Mouse (Mus musculus) hindbrain, embryonic 13.5 days (tissue): ENCODE results near the gene Tmem121. TPM values are rescaled to one million over a fixed set of nuclear protein-coding genes. Genes with fewer than 3 reads are reported as not detected.
A peak's percentile ranks its signal among the peaks of the same experiment; 100 is the strongest.

Source experiments
- ATAC-seq: fragments of 200-750 bp; cut with Nextera tagmentation; 2 replicates; pipeline ENCODE4 v1.8.0; 2017; ENCODE audit warnings: moderate TSS enrichment; ENCODE audit not compliant: low FRiP score
- H3K27ac ChIP-seq: fragments of 300-500 bp; sonication (generic); 2 replicates; pipeline ENCODE4 v1.5.1; 2015; ENCODE audit warnings: inconsistent platforms, mild to moderate bottlenecking, moderate library complexity
- H3K27me3 ChIP-seq: fragments of 300-500 bp; sonication (generic); 2 replicates; pipeline ENCODE4 v1.6.1; 2015; ENCODE audit warnings: mild to moderate bottlenecking, inconsistent platforms
- H3K36me3 ChIP-seq: fragments of 300-500 bp; sonication (generic); 2 replicates; pipeline ENCODE4 v1.6.1; 2015; ENCODE audit warnings: mild to moderate bottlenecking, inconsistent platforms
- H3K4me1 ChIP-seq: fragments of 300-500 bp; sonication (generic); replicated peaks from 2 replicates; pipeline ENCODE4 v1.6.1; 2015; ENCODE audit warnings: inconsistent platforms
- H3K4me2 ChIP-seq: fragments of 300-500 bp; sonication (generic); 2 replicates; pipeline ENCODE4 v1.6.1; 2015; ENCODE audit warnings: inconsistent platforms, mild to moderate bottlenecking, moderate library complexity
- H3K4me3 ChIP-seq: fragments of 300-500 bp; sonication (generic); 2 replicates; pipeline ENCODE4 v1.5.1; 2015; ENCODE audit warnings: mild to moderate bottlenecking, inconsistent platforms
- H3K9ac ChIP-seq: fragments of 300-500 bp; sonication (generic); 2 replicates; pipeline ENCODE4 v1.6.1; 2015; ENCODE audit warnings: mild to moderate bottlenecking, inconsistent platforms
- H3K9me3 ChIP-seq: fragments of 300-500 bp; sonication (generic); 2 replicates; pipeline ENCODE4 v1.6.1; 2016; ENCODE audit warnings: inconsistent platforms
- WGBS: fragments of 180-500 bp; shearing (Covaris S2); methylation state at CpG from one replicate; pipeline ENCODE4 v1.1.7; 2015; 5-methylcytosine and 5-hydroxymethylcytosine counted together
- polyA plus RNA-seq: library from polyadenylated mRNA; unstranded; fragments of >200 nt; fragmentation: Nextera tagmentation; extraction: Ambion mirVana; gene quantifications from 2 replicates; pipeline ENCODE4 v1.2.1, GENCODE M21; 2015

Tmem121 gene
- polyA plus RNA-seq, 1 experiment from 2014 or later, result 34.9 TPM

DNA sequence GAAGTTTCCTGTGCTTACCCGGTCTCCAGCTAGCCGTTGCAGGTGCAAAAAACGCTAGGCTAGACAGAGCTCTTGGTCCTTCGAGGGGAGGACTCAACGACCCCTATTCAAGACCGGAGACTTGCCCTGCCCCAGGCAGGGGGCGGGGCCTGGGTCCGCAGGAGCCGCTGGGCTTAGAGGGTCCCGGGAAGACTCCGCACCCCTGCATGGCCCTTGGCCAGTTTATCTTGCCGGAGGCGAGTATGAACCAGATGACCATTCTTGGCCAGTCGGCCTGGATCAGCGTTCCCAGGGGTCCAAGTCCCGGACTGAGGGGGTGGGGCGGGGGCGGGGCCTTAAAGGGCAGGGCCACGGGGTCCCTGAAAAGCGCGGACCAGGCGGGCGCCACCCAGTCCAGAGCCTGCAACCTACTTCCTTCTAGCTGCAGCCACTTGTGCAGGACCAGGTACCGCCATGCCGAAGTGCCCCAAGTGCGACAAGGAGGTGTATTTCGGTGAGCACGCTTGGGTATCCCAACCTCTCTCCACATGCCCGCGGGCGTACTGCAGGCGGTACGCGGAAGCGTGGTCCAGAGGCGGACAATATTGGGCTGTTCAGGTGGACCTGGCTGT is 34.0 kb upstream of the Tmem121 start:
- Histone ChIP-seq H3K36me3 (no peaks in the 10 kb centered on the region), H3K27ac (no peak overlapping the region), H3K9ac (peak overlapping the region; percentile 56), H3K4me3 (peak overlapping the region; percentile 35), H3K4me2 (peak overlapping the region; percentile 61), H3K9me3 (no peaks in the 10 kb centered on the region), H3K4me1 (peaks cover 47% of the 10 kb centered on the region), H3K27me3 (peaks cover 53% of the 10 kb centered on the region)
- WGBS, result 1% methylated on average over 36 of the region's 36 CpGs
- no peak for ATAC-seq

GRCm38 (mm10) chr12:113152272-113152661 is 33.5 kb upstream of the Tmem121 start:
- Histone ChIP-seq H3K4me1 (peaks cover 48% of the 10 kb centered on the region), H3K9me3 (no peaks in the 10 kb centered on the region), H3K9ac (peak overlapping the region; percentile 56; the same call in 1 of the 2 replicates), H3K4me2 (peak overlapping the region; percentile 61), H3K27me3 (peaks cover 53% of the 10 kb centered on the region), H3K27ac (no peak overlapping the region), H3K36me3 (no peaks in the 10 kb centered on the region), H3K4me3 (peak overlapping the region; percentile 35)
- no peak for ATAC-seq
- WGBS, result 26% methylated on average over 19 of the region's 19 CpGs

DNA sequence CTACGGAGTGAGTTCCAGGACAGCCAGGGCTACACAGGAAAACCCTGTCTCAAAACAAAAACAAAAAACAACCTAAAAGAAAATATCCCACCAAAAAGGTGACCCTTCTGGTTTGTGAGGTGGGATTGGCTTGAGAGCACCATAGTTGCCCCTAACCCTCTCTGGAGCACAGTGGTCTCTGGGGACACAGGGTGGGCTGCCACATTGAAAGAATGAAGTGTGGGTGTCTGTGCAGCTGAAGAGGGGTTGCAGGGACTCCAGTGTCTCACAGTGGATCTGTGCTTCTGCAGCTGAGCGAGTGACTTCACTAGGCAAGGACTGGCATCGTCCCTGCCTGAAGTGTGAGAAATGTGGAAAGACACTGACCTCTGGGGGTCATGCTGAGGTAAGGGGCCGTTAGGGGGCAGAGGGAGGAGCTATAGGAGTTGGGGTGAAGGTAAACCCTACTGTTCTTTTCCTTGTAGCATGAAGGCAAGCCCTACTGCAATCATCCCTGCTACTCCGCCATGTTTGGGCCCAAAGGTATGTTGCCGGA is 32.7 kb upstream of the Tmem121 start:
- H3K9ac ChIP-seq, result no peak overlapping the region
- H3K9me3 ChIP-seq, result no peaks in the 10 kb centered on the region
- H3K4me1 ChIP-seq, result peaks cover 42% of the 10 kb centered on the region
- no peak for ATAC-seq
- no peak overlapping the region for H3K27ac ChIP-seq
- WGBS, result 81% methylated on average over 6 of the region's 6 CpGs
- no peak overlapping the region for H3K4me2 ChIP-seq
- no peak overlapping the region for H3K4me3 ChIP-seq
- H3K27me3 ChIP-seq, result peaks cover 53% of the 10 kb centered on the region
- no peaks in the 10 kb centered on the region for H3K36me3 ChIP-seq

DNA sequence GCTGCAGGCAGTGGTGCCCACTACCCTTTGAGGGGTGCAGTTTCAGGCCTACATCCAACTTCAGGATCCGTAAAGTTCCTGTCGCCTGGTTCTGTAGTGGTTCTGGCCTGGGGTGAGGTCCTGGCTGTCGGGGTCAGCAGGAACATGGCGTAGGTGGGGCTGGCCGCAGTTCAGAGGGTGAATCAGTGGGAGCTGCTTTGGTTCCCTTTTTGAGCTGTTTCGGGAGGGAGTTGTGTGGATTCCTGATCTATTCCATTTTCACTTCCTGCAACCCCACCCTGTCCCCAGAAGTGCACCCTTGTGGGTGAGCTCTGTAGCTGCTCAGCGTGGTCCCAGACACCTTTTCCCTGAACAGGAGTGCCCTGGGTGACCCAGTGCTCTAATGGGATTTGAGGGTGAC is 31.8 kb upstream of the Tmem121 start:
- WGBS, result 94% methylated on average over 7 of the region's 7 CpGs

DNA sequence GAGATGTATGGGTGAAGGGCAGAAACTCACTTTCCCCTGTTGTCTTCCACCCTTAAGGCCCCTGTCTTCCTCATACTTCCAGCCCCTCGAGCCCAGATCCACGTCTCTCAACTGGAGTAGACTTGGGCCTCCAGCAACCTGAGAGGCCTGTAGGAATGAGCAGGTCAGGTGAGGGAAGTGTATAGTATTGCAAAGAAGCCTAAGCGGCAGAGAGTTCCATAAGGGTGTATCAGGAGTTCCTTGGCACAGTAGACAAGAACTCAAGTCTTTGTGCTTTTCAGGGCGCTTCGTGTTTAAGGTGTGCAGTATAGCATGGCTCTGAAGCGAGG is 31.0 kb upstream of the Tmem121 start:
- Histone ChIP-seq H3K27me3 (peaks cover 47% of the 10 kb centered on the region), H3K36me3 (no peaks in the 10 kb centered on the region), H3K4me1 (peaks cover 33% of the 10 kb centered on the region), H3K9me3 (no peaks in the 10 kb centered on the region), H3K27ac (0 out of 2 replicates have a peak overlapping the region, but pooled peaks have one; percentile 56), H3K4me3 (peak overlapping the region; percentile 38; the same call in 1 of the 2 replicates), H3K4me2 (peak overlapping the region; percentile 62), H3K9ac (peak overlapping the region; percentile 69)
- 86% methylated on average over 6 of the region's 6 CpGs for WGBS
- no peak for ATAC-seq

More for the DNA sequence above, 31.8 kb upstream of the Tmem121 start:
- no peak overlapping the region for H3K9ac ChIP-seq
- H3K4me2 ChIP-seq, result no peak overlapping the region
- H3K27ac ChIP-seq, result no peak overlapping the region
- H3K9me3 ChIP-seq, result no peaks in the 10 kb centered on the region
- peaks cover 35% of the 10 kb centered on the region for H3K4me1 ChIP-seq
- no peaks in the 10 kb centered on the region for H3K36me3 ChIP-seq
- ATAC-seq, result no peak
- no peak overlapping the region for H3K4me3 ChIP-seq
- H3K27me3 ChIP-seq, result peaks cover 47% of the 10 kb centered on the region

DNA sequence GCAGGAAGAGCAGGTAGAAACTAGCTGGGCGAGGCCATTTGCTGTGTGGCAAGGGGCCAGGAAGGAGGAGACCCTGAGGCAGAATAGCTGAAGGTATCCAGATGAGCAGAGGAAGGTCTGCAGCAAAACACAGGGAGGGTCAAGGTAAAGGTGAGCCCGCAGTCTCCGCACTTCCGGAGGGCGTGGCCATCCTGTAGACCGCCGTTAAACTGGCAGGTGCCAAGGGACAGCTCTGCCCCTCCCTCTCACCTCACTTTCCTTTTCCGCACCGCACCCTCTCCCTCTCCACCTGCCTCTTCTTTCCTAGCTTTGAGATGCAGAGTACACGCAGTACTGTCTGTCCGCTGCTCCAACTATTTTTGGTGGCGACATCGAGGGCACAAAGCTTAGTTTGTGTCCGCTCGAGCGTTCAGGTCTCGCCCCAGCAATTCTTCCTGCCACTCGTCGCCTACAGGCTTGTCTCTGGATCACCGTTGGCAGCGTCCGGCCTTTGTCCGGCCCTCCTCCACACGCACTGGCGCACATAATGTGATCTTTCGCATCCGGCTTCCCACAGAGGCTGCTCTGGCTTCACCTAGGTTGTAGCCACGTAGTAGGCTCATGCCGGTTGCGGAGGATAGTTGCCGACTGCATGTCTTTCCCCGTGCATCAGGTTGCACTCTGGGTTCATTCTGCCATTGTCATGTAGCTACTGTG is 30.5 kb upstream of the Tmem121 start:
- 4% methylated on average over 32 of the region's 32 CpGs for WGBS
- no peaks in the 10 kb centered on the region for H3K9me3 ChIP-seq
- H3K4me2 ChIP-seq, result peak overlapping the region; percentile 62
- peak overlapping the region; percentile 56 for H3K27ac ChIP-seq
- H3K4me3 ChIP-seq, result peak overlapping the region; percentile 38
- peaks cover 33% of the 10 kb centered on the region for H3K4me1 ChIP-seq
- H3K36me3 ChIP-seq, result no peaks in the 10 kb centered on the region
- peaks cover 42% of the 10 kb centered on the region for H3K27me3 ChIP-seq
- peak overlapping the region; percentile 69 for H3K9ac ChIP-seq
- peak; percentile 9; the same call in 1 of the 2 replicates for ATAC-seq

DNA sequence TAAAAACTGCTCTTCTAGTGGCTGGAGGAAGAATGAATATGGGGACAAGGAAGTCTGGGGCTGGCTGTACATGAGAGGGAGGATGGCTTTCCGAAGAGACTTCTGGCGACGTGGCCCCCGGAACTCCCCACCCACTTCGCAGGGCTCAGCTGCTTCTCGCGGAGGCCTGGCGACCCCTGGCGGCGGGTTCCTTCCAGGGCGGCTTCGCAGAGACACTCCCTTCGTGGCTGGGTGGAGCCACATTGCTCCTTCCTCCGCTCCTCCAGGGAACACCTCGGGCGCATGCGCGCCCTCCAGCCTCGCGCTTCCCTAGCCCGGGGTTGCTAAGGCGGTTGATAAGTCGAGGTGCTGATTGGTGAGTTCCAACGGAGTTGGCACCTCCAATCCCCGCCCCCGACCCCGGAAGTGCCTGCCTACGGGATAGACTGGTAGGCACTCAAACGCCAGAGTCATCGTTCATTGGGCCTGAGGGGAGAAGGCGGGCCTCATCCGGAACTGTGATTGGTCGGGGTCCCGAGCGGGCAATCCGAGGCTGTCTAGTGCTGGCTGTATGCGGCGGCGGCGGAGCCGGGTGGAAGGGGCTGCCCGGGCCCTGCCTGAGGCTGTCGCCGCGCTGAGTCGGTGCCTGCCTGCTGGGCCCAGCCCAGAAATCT is 29.7 kb upstream of the Tmem121 start, which contains the start of gene Tedc1:
Tedc1 (plus strand) TSS at position 535 of the 653 bp plus-strand sequence.
- Histone ChIP-seq H3K36me3 (no peaks in the 10 kb centered on the region), H3K4me1 (peaks cover 33% of the 10 kb centered on the region), H3K27ac (peak within 1 kb of the TSS; percentile 56), H3K27me3 (peaks cover 35% of the 10 kb centered on the region), H3K4me3 (peak within 1 kb of the TSS; percentile 62), H3K9me3 (no peaks in the 10 kb centered on the region), H3K9ac (peak within 1 kb of the TSS; percentile 70), H3K4me2 (peak within 1 kb of the TSS; percentile 93)
- under 1% methylated on average over 46 of the region's 46 CpGs for WGBS
- peak; percentile 96 for ATAC-seq

GRCm38 (mm10) chr12:113156540-113156929 is 29.2 kb upstream of the Tmem121 start:
- no peaks in the 10 kb centered on the region for H3K9me3 ChIP-seq
- H3K36me3 ChIP-seq, result 0 out of 2 replicates have a peak, but pooled peaks cover 4% of the 10 kb centered on the region
- peak overlapping the region; percentile 37; the same call in 1 of the 2 replicates for H3K27ac ChIP-seq
- peak overlapping the region; percentile 93 for H3K4me2 ChIP-seq
- H3K27me3 ChIP-seq, result peaks cover 29% of the 10 kb centered on the region
- no peak for ATAC-seq
- H3K4me1 ChIP-seq, result peaks cover 31% of the 10 kb centered on the region
- under 1% methylated on average over 23 of the region's 23 CpGs for WGBS
- peak overlapping the region; percentile 70 for H3K9ac ChIP-seq
- H3K4me3 ChIP-seq, result peak overlapping the region; percentile 62

DNA sequence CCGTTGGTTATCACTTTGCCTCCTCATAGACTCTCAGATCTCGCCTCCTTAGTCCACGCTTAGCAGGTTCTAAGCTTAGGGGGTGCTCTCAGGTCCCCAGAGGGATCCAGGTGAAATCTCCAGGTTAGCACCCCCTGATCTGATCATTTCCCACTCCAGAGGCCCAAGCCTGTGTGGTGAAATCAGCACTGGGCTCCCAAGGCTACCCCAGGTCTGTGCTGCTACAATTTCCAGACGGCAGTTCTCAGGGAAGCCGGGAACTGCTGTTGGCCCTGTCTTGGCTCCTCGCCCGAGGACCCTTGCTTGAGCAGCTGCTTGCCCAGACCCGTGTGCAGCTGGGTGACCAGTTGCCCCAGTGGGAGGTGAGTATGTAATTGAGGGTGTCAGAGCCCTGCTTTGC is 28.7 kb upstream of the Tmem121 start:
- peak overlapping the region; percentile 93 for H3K4me2 ChIP-seq
- no peak overlapping the region for H3K27ac ChIP-seq
- ATAC-seq, result no peak

GRCm38 (mm10) chr12:113157521-113157920 is 28.2 kb upstream of the Tmem121 start:
- Histone ChIP-seq H3K4me2 (peak overlapping the region; percentile 93; the same call in 1 of the 2 replicates), H3K9ac (peak overlapping the region; percentile 24; the same call in 1 of the 2 replicates), H3K9me3 (no peaks in the 10 kb centered on the region), H3K36me3 (0 out of 2 replicates have a peak, but pooled peaks cover 6% of the 10 kb centered on the region), H3K4me3 (no peak overlapping the region), H3K4me1 (peaks cover 23% of the 10 kb centered on the region), H3K27me3 (peaks cover 19% of the 10 kb centered on the region), H3K27ac (no peak overlapping the region)
- ATAC-seq, result no peak
- 93% methylated on average over 8 of the region's 8 CpGs for WGBS

More for the DNA sequence above, 28.7 kb upstream of the Tmem121 start:
- peak overlapping the region; percentile 70 for H3K9ac ChIP-seq
- H3K36me3 ChIP-seq, result 0 out of 2 replicates have a peak, but pooled peaks cover 6% of the 10 kb centered on the region
- WGBS, result 31% methylated on average over 8 of the region's 8 CpGs
- no peaks in the 10 kb centered on the region for H3K9me3 ChIP-seq
- peaks cover 25% of the 10 kb centered on the region for H3K27me3 ChIP-seq
- H3K4me1 ChIP-seq, result peaks cover 26% of the 10 kb centered on the region
- peak overlapping the region; percentile 62 for H3K4me3 ChIP-seq

- no peak for ATAC-seq
- Histone ChIP-seq H3K4me1 (peaks cover 24% of the 10 kb centered on the region), H3K27ac (no peak overlapping the region), H3K36me3 (peaks cover 7% of the 10 kb centered on the region; the same call in 1 of the 2 replicates), H3K9me3 (no peaks in the 10 kb centered on the region), H3K4me2 (no peak overlapping the region), H3K27me3 (peaks cover 15% of the 10 kb centered on the region), H3K4me3 (no peak overlapping the region), H3K9ac (peak overlapping the region; percentile 24; the same call in 1 of the 2 replicates)
- WGBS, result 94% methylated on average over 8 of the region's 8 CpGs
Measured at GRCm38 (mm10) chr12:113157971-113158370, 27.8 kb upstream of the Tmem121 start.

GRCm38 (mm10) chr12:113163561-113164006 is 22.1 kb upstream of the Tmem121 start:
- ATAC-seq, result peak; percentile 75
- peak overlapping the region; percentile 21; the same call in 1 of the 2 replicates for H3K9ac ChIP-seq

More at GRCm38 (mm10) chr12:113163561-113164006, 22.1 kb upstream of the Tmem121 start:
- Histone ChIP-seq H3K4me2 (no peak overlapping the region), H3K27me3 (no peaks in the 10 kb centered on the region), H3K4me1 (peaks cover 12% of the 10 kb centered on the region), H3K36me3 (peaks cover 17% of the 10 kb centered on the region; the same call in 1 of the 2 replicates), H3K27ac (peak overlapping the region; percentile 85), H3K9me3 (no peaks in the 10 kb centered on the region), H3K4me3 (no peak overlapping the region)
- WGBS, result 66% methylated on average over 11 of the region's 11 CpGs
